Mouse (Mus musculus) neural tube, embryonic 14.5 days (tissue): ENCODE results near the gene Olfr447. TPM values are rescaled to one million over a fixed set of nuclear protein-coding genes. Genes with fewer than 3 reads are reported as not detected.
A peak's percentile ranks its signal among the peaks of the same experiment; 100 is the strongest.

Source experiments
- ATAC-seq: fragments of 200-750 bp; cut with Nextera tagmentation; 2 replicates; pipeline ENCODE4 v1.8.0; 2017; ENCODE audit warnings: low read depth, mild to moderate bottlenecking, moderate TSS enrichment, moderate library complexity
- H3K27ac ChIP-seq: fragments of 300-500 bp; sonication (generic); 2 replicates; pipeline ENCODE4 v1.5.1; 2014; ENCODE audit warnings: low read depth, mild to moderate bottlenecking, control low read depth, low read length, moderate library complexity, mixed read lengths
- H3K27me3 ChIP-seq: fragments of 300-500 bp; sonication (generic); 2 replicates; pipeline ENCODE4 v1.6.1; 2014; ENCODE audit warnings: low read length; ENCODE audit not compliant: control insufficient read depth, insufficient read depth
- H3K36me3 ChIP-seq: fragments of 300-500 bp; sonication (generic); 2 replicates; pipeline ENCODE4 v1.6.1; 2014; ENCODE audit warnings: low read length, mixed read lengths; ENCODE audit not compliant: control insufficient read depth, insufficient read depth
- H3K4me1 ChIP-seq: fragments of 300-500 bp; sonication (generic); 2 replicates; pipeline ENCODE4 v1.6.1; 2014; ENCODE audit warnings: low read length; ENCODE audit not compliant: control insufficient read depth, insufficient read depth
- H3K4me2 ChIP-seq: fragments of 300-500 bp; sonication (generic); 2 replicates; pipeline ENCODE4 v1.6.1; 2014; ENCODE audit warnings: mild to moderate bottlenecking, low read depth, low read length, control low read depth
- H3K4me3 ChIP-seq: fragments of 300-500 bp; sonication (generic); 2 replicates; pipeline ENCODE4 v1.5.1; 2014; ENCODE audit warnings: low read depth, low read length, control low read depth, mixed read lengths
- H3K9ac ChIP-seq: fragments of 300-500 bp; sonication (generic); replicated peaks from 2 replicates; pipeline ENCODE4 v1.6.1; 2014; ENCODE audit warnings: low read depth, mild to moderate bottlenecking, control low read depth, low read length, mixed read lengths
- H3K9me3 ChIP-seq: fragments of 300-500 bp; sonication (generic); 2 replicates; pipeline ENCODE4 v1.6.1; 2016; ENCODE audit warnings: low read length; ENCODE audit not compliant: control insufficient read depth
- WGBS: fragments of 180-500 bp; shearing (Covaris S2); extraction: QIAGEN DNeasy Blood & Tissue Kit; methylation state at CpG from one replicate; pipeline ENCODE4 v1.1.7; 2014; 5-methylcytosine and 5-hydroxymethylcytosine counted together
- polyA plus RNA-seq: library from polyadenylated mRNA; unstranded; fragments of >200 nt; fragmentation: Nextera tagmentation; extraction: Ambion mirVana; gene quantifications from 2 replicates; pipeline ENCODE4 v1.2.1, GENCODE M21; 2014

Gene Olfr447
- polyA plus RNA-seq: not detected in 2 replicates

DNA sequence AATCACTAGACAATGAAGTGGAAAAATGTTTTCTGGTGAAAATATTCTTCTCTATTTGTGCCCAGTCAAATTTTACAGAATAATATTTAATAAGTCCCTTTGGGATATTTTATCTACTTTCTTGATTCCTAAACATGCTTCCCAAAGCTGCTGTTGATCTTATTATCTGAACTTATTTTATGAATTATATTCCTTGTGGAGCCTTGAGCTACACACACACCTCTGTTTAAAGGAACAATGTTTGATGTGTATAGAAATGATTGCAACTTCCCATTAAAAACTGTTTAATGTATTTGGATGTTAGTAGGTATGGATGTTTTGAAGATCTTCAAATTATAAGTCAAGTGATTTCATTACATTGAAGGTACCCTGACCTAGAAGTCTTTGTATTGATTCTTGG is at the start of gene Olfr447:
Gene Olfr447 (plus strand): TSS at position 301 of the 400 bp plus-strand sequence.
- Histone ChIP-seq H3K4me2 (no peak within 1 kb of the TSS), H3K36me3 (no peaks in the 10 kb centered on the region), H3K27me3 (no peaks in the 10 kb centered on the region), H3K9me3 (no peaks in the 10 kb centered on the region), H3K4me1 (no peaks in the 10 kb centered on the region), H3K27ac (no peak within 1 kb of the TSS), H3K9ac (no peak within 1 kb of the TSS), H3K4me3 (no peak within 1 kb of the TSS)
- no peak for ATAC-seq

DNA sequence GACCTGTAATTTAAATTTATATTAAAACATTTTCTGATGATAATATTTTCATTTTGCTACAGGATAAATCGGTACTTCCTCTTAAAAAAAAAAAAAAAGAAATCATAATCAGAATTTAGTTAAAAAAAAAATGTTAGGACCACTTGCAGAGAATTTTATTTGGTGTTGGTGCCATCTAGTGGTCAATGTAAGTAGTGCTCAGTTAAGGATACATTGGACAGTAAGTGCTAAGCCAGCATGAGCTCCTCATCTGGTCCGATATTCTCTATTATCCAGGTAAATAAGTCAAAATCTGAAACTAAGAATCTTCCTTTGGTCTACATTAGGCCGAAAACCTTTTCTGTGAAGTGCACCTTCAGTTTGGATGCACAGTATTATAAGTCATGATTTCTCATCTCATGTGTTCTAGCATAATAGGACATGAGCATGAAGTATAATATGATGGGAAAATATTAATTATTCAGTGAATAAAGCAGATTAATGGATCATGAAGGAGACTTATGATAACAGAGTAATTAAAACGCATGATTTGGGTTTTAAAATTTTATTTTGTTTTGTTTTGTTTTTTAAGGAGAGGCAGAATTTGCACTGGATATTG is 48.4 kb upstream of the Olfr447 start:
- Histone ChIP-seq H3K9me3 (no peaks in the 10 kb centered on the region), H3K4me3 (no peak overlapping the region), H3K36me3 (no peaks in the 10 kb centered on the region), H3K27ac (no peak overlapping the region), H3K4me1 (no peaks in the 10 kb centered on the region), H3K9ac (no peak overlapping the region), H3K27me3 (no peaks in the 10 kb centered on the region), H3K4me2 (no peak overlapping the region)
- ATAC-seq: peak; percentile 68; the same call in 1 of the 2 replicates
- WGBS: 12% methylated on average over 4 of the region's 4 CpGs

DNA sequence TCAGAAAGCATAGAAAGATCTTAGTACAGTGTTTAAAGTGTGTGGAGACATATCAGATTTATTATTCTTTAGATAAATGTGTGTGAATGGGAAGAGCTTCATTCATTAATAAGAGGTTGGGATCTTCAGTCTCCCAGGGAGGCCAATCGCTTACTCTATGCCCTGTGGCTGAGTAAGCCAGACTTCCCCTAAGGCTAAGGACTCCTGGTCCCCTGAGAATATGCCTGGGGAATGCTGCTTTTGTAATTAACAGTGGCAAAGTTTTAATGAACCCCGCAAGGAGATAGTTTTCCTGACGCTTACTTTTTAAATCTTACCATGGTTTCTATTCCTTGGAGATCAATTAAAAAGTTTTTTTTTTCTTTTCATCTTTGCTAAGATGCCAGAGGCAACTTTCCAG is 39.0 kb upstream of the Olfr447 start:
- no peaks in the 10 kb centered on the region for H3K9me3 ChIP-seq
- H3K36me3 ChIP-seq: no peaks in the 10 kb centered on the region
- no peak overlapping the region for H3K9ac ChIP-seq
- no peak for ATAC-seq
- H3K27me3 ChIP-seq: no peaks in the 10 kb centered on the region
- H3K27ac ChIP-seq: no peak overlapping the region
- no peak overlapping the region for H3K4me3 ChIP-seq
- H3K4me1 ChIP-seq: no peaks in the 10 kb centered on the region
- no peak overlapping the region for H3K4me2 ChIP-seq
- 82% methylated on average over 3 of the region's 3 CpGs for WGBS

DNA sequence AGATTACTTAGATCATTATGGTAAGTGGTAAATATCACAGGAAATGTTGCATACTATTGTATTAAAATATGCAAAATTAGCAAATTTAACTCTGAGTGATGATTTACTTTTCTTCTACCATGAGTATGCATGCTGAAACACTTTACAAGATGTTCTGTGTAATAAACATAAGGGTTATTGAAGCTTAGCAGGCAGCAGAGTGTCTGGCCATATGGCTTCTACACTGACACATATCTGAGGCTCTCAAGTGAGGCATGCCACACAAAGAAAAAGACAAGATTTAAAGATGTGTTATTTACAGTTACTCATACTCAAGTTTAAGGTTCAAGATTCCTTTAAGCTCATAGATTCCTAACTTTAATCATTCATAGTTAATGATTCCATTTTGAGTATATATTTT is 32.4 kb upstream of the Olfr447 start:
- ATAC-seq: no peak
- Histone ChIP-seq H3K36me3 (no peaks in the 10 kb centered on the region), H3K4me3 (no peak overlapping the region), H3K27ac (no peak overlapping the region), H3K4me2 (no peak overlapping the region), H3K27me3 (no peaks in the 10 kb centered on the region), H3K4me1 (no peaks in the 10 kb centered on the region), H3K9ac (no peak overlapping the region), H3K9me3 (no peaks in the 10 kb centered on the region)

DNA sequence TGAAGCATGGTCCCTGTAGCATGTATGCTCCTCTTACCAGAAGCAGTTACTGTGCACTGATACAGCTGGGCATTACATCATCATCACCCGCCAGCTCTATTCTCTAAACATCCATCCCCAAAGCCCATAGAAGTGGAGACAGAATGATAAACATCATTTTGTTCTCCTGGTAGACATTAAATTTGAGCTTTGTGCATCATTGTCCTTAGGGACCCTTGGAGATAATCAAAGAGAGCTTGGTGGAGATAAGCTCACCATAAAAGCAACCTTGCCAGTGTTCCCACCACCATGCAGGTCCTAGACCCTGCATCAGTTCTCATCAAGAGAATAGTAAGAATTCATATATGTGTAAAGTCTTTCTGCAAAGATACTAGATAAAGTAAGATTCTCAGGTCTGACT is 18.5 kb upstream of the Olfr447 start, which contains the start of gene Olfr448:
Gene Olfr448 (plus strand): TSS at position 301 of the 400 bp plus-strand sequence.
- WGBS: 100% methylated on average over 1 of the region's 1 CpGs
- no peak within 1 kb of the TSS for H3K4me2 ChIP-seq
- H3K4me3 ChIP-seq: no peak within 1 kb of the TSS
- no peak within 1 kb of the TSS for H3K27ac ChIP-seq
- no peaks in the 10 kb centered on the region for H3K27me3 ChIP-seq
- H3K9me3 ChIP-seq: no peaks in the 10 kb centered on the region
- H3K36me3 ChIP-seq: no peaks in the 10 kb centered on the region
- H3K9ac ChIP-seq: no peak within 1 kb of the TSS
- ATAC-seq: no peak
- no peaks in the 10 kb centered on the region for H3K4me1 ChIP-seq

DNA sequence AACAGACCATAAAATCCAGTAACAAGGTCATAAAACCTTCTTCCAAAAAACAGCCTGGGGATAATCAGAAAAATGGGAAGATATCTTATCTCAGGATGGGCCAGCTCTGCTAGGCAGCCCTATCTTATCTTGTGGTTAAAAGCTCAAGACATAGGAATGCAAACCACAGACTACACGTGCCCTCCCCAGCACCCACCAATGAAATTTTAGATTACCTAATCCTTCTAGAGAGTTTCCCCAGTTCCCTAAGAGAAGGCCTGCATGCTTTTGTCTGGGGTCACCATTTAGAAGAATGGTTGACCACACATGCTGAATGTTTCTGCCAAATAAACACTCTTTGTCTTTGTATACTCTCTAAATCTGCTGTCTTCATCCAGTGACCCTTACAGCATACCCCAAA is 8.3 kb upstream of the Olfr447 start:
- Histone ChIP-seq H3K36me3 (no peaks in the 10 kb centered on the region), H3K27ac (no peak overlapping the region), H3K4me1 (no peaks in the 10 kb centered on the region), H3K4me2 (no peak overlapping the region), H3K27me3 (no peaks in the 10 kb centered on the region), H3K9me3 (no peaks in the 10 kb centered on the region), H3K4me3 (no peak overlapping the region), H3K9ac (no peak overlapping the region)
- 38% methylated on average over 1 of the region's 1 CpGs for WGBS
- no peak for ATAC-seq

DNA sequence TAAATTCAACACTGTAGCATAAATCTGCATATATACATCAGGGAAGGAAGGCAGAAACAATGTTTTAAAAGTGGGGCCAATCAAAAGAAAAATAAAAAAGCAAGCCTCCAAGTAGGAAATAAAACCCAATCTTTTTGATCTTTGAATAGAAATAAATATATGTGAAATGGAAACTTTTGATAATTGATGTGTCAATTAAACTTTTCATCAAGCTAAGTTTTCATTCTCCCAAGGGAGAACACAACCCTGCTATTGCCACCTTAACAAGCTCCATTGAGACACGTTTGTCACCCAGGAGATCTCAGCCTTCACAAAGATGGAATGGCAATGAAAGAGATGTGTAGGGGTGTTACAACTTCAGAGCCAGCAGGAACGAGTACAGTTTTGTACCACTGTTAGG is 12.4 kb downstream of the Olfr447 start, which contains the start of gene Olfr446:
Gene Olfr446 (plus strand): TSS at position 301 of the 400 bp plus-strand sequence.
- no peak within 1 kb of the TSS for H3K9ac ChIP-seq
- no peaks in the 10 kb centered on the region for H3K9me3 ChIP-seq
- H3K4me1 ChIP-seq: no peaks in the 10 kb centered on the region
- no peaks in the 10 kb centered on the region for H3K27me3 ChIP-seq
- WGBS: 82% methylated on average over 2 of the region's 2 CpGs
- no peak for ATAC-seq
- no peak within 1 kb of the TSS for H3K4me3 ChIP-seq
- no peak within 1 kb of the TSS for H3K4me2 ChIP-seq
- H3K36me3 ChIP-seq: no peaks in the 10 kb centered on the region
- no peak within 1 kb of the TSS for H3K27ac ChIP-seq

DNA sequence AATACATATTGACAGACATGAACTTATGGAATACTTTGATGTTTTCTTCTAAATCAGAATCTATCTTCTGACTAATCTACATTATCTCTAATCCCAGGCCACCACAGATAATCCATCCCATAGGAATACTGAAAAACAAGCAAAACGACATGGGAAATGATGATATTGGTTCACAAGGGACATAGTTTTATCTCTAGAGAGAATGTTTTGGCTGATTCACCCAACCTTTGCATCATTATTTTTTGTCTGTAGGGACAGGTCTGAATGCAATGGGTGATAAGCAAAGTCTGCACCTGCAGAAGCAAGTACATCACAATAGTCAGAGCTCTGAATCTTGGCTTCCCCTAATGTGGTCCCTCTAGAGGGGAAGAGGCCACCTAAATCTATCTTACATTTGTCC is 40.1 kb downstream of the Olfr447 start, which contains the start of gene Olfr444:
Gene Olfr444 (plus strand): TSS at position 301 of the 400 bp plus-strand sequence.
- ATAC-seq: no peak
- Histone ChIP-seq H3K9ac (no peak within 1 kb of the TSS), H3K4me3 (no peak within 1 kb of the TSS), H3K27ac (no peak within 1 kb of the TSS), H3K36me3 (no peaks in the 10 kb centered on the region), H3K4me2 (no peak within 1 kb of the TSS), H3K9me3 (no peaks in the 10 kb centered on the region), H3K4me1 (no peaks in the 10 kb centered on the region), H3K27me3 (no peaks in the 10 kb centered on the region)
- 76% methylated on average over 1 of the region's 1 CpGs for WGBS
